Mouse (Mus musculus) spleen, postnatal 10 days (tissue): ENCODE data around the gene Paf1.

Source experiments
- DNase-seq, 2 experiments: peaks; one replicate each; pipeline ENCODE4 v3.0.0; 2021 to 2022; ENCODE audit warnings: low spot score in 2 of 2

Gene Paf1

DNA sequence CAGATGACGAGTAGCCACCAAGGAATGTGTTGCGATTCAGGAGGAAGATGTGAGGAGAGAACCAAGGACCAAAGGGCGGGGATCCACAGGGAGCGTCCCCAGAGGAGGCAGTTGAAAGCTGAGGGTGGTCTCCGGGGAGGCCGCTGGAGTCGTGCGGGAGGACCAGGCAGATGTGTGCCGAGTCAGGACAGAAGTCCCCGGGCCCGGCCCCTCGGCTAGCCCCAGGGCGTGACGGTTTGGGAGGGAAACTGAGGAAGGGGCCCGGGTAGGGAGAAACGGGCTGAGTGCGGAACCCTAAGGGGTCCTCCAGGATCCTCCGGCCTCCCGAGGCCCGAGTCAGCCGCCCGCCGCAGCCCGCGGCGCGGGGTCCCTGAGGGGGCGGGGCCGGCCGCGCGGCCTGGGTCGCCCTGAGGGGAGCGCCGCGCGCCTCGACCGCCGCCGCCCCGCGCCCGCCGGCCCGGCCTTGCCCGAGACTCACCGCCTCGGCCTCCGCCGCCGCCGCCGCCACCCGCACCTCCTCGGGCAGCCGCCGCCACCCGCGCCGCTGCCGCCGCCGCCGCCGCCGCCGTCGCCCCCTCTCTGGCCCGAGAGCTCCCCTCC is 43.0 kb downstream of the Paf1 start:
- DNase-seq = peak; percentile 46 to 50

GRCm38 (mm10) chr7:28436271-28436904 is 43.6 kb downstream of the Paf1 start:
- DNase-seq = peak; percentile 99 to 100

DNA sequence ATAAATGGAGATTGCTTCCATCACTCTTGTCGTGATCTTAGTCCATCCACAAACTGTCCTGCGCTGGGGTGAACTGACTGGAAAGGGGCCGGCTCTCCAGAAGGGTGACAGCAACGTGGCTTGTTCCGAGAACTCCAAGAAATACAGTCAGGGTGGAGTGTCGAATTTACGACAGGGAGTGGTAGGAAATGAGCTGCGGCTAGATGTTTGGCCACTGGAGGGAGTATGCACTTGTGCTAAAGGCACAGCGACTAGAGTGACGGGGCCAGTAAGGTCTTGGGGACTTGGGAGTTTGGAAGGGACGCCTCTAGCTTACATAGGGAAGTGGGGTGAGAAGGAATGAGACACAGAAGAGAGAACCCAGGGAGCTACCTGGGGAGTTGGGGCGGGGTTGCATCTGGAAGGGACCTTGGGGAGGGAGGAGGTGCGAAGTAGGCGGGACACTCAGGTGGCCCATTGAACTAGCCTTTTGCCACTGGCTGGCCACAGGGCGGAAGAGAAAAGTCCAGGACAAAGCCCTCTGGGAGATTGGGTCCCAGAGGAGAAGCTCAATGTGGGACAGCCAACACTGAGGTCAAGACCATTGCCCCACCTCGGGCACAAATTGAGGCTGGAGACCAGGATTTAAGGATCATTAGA is 44.3 kb downstream of the Paf1 start, which contains the start of gene Gmfg:
TSS of gene Gmfg (plus strand) at position 516 of the 639 bp plus-strand sequence.
- DNase-seq = peak; percentile 82 to 92

DNA sequence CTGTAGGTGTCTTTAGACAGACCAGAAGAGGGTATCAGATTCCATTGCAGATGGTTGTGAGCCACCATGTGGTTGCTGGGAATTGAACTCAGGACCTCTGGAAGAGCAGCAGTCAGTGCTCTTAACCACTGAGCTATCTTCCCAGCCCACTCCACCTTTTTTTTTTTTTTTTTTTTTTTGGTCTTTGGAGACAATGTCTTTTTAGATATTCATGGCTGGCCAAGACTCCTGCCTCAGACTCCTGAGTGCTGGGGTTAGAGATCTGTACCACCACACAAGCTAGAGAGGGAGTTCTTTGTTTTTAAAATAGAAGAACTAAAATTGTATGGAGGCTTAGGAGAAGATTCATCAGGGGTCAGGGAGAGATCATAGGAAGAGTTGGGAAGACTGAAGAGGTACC is 45.2 kb downstream of the Paf1 start:
- DNase-seq = no peak

DNA sequence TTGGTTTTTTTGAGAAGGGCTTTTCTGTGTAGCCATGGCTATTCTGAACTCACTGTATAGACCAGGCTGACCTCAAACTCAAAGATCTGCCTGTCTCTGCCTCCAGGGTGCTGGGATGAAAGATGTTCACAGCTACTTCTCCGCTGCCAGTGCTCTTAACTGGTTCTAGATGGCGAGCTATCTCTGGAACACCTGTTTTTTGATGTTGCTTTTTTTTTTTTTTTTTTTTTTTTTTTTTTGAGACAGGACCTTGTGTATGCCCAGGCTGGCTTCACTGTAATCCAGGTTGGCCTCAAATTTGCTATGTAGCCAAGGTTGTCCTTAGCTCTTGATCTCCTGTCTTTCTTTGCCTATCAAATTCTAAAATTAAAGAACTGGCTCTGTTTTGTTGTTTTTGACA is 46.0 kb downstream of the Paf1 start:
- no peak for DNase-seq

DNA sequence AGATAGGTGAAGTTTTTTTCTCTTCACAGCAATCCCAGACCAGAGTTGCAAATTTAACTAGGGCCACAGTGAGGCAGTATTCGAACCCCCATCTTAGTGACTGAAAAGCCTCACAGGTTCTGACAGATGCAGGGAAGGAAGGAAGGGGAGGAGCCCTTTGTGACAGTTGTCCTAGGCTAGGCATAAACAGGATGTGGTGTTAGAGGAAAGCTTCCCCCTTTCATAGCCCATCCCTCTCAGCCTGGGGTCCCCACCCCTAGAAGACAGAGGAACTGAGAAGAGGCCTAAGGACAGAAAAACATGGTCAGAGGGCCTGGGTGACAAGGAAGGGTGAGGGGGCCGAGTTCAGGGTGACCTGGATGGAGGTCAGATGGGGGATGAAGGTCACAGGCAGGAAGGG is 48.0 kb downstream of the Paf1 start:
- DNase-seq = peak; percentile 32 to 72

DNA sequence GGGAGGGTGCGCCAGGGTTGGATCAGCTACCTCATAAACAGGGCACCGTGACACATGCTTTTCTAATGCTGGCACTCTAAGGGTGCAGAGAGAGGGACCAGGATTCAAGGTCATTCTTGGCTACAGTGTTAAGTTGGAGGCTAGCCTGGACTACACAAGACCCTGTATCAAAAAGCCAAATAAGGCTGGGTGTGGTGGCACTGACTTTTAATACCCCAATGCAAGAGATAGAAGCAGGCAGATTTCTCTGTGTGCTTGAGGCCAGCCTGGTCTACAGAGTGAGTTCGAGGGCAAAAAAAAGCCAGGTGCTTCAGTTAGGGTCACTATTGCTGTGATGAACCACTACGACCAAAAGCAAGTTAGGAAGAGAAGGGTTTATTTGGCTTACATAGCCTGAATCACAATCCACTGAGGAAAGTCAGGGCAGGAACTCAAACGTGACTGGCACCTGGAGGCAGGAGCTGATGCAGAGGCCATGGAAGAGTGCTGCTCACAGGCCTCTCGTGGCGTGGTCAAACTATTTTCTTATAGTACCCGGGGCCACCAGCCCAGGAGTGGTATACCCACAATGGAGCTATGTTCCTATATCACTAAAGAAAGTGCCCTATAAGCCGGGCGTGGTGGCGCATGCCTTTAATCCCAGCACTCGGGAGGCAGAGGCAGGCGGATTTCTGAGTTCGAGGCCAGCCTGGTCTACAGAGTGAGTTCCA is 49.2 kb downstream of the Paf1 start:
- no peak for DNase-seq

DNA sequence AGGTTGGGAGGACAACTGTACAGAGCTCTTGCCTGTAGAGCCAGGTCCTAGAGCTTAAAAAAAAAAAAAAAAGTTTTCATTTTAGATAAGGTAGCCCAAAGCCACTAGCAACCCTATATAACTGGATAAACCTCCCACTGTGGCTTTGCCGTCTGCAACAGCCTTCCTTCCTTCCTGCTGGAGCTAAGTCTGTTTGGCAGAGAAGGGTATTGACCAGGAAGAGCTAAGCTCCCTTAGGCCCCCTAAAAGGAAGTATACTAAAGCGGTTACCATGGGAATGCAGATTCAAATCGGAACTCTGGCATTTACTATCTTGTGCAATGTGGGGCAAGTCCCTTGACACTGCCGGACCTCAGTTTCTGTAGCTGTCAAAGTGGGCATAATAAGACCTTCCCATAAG is 49.9 kb downstream of the Paf1 start:
- no peak for DNase-seq

- DNase-seq = no peak
Observed at GRCm38 (mm10) chr7:28444344-28444974, 51.7 kb downstream of the Paf1 start.

DNA sequence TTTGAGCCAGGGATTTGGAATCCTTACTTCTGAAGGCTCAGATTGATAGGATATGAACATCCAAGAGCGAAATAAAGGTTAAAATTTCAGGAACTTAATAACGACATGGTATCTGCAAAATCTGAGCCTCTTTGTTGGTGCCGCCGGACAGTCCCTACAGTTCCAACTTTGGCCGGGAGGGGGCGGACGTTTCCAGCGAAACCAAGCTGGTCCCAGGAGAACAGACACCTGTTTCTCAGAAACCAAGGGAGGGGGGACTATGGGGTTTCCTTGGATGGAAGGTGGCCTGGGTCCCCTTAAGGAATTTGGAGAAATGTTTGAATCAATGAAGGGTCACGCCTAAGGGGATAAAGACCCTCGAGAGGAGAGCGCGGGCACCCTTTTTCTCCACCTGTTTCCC is 53.7 kb downstream of the Paf1 start:
- peak; percentile 88 to 90 for DNase-seq

DNA sequence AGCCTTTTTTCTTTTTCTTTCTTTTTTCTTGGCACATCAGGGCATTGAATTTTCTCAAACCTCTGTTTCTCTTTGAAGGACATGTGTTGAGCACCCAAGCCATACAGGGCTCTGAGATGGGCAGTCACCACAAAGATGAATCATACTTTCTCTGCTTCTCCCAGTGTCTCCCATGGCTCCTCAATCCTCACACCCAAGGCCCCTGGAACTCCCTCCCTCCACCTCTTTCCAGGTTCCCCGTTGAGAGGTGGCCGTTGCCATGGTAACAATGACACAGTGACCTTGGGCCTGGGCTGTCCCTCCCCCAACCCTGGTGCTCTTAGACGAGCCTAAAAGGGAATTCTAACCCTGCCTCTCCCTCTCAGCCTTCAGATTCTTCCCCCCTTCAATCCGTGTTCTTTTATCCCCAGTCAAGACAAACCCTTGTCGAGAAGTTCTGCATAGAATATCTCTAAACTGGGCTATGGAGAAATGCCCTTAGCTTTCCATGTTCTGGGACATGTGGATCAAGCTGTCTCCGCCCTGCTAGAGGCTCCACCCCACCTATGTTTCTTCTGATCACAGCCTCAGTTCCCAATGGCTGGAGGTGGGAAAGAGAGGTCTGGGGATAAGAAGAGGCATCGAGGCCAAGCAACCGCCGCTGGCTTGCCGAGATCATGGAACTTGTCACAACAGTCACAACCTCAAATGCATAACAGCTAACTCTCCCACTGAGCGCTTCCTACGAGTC is 54.5 kb downstream of the Paf1 start:
- no peak for DNase-seq

DNA sequence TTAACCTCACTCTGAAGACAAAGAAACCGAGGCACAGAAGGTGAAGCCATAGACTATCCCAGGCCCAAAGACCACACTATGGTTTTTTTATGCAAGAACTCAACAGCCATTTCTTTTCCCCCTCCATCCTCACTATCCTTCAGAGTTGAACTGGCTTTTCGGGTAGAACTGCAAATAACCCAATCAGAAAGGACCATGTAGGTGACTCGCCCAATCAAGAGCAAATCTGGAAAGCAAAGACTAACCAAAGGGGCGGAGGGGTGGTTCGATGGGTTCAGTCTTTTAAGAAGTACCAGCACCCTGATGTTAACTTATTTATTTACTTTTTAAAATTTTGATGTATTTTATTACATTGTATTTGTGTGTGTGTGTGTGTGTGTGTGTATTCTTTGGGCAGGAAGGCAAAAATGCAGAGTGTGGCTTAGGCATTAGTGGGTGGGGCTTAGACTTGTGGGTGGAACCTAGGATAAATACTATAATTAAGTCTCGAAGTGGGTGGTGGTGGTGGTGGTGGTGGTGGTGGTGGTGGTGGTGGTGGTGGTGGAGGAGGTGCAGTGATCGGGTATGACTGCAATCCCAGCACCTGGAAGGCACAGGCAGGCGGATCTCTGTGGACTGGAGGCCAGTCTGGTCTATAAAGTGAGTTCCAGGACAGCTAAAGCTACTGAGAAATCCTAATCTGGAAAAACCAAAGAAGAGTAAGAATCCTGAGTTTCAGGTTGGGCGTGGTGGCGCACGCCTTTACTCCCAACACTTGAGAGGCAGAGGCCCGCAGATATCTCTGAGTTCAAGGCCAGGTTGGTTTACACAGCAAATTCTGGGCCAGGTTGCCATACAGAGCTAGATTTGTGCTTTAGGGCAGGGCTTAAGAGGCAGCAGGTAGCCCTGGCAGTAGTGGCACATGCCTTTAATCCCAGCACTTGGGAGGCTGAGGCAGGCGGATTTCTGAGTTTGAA is 55.4 kb downstream of the Paf1 start:
- DNase-seq = no peak
